Mouse (Mus musculus): ENCODE data around the gene Fbxo47. TPM values are rescaled to one million over a fixed set of nuclear protein-coding genes. Genes with fewer than 3 reads are reported as not detected.
"Not testable (repeated sequence)": the region's sequence is repeated elsewhere in the genome, so short reads cannot be mapped to it uniquely, and the experiment has no call there.

The Fbxo47 gene
- polyA plus RNA-seq, 1 experiment from 2014 or later: 0.35 TPM

GRCm38 (mm10) chr11:97840135-97840490, 43.8 kb downstream of the Fbxo47 start:
- Histone ChIP-seq H3K36me3 (ENCODE audit: control insufficient read depth, insufficient read depth, low read length) (no peaks in the 10 kb centered on the region; the same call in 1 of the 2 replicates), H3K27me3 (ENCODE audit: control insufficient read depth, insufficient read depth, low read length) (no peaks in the 10 kb centered on the region), H3K27ac (ENCODE audit: low read length) (no peak overlapping the region), H3K9me3 (replicated peaks; ENCODE audit: control insufficient read depth, low read length) (no peaks in the 10 kb centered on the region), H3K9ac (ENCODE audit: low read length) (peak overlapping the region; percentile 65; the same call in 1 of the 2 replicates), H3K4me1 (ENCODE audit: control insufficient read depth, insufficient read depth, low read length) (peaks cover 6% of the 10 kb centered on the region; the same call in 1 of the 2 replicates), H3K4me3 (replicated peaks; ENCODE audit: low read length) (no peak overlapping the region), H3K4me2 (ENCODE audit: low read depth, low read length) (peak overlapping the region; percentile 57)
- no peak for ATAC-seq (ENCODE audit: insufficient read depth, low FRiP score)
- WGBS: 64% methylated on average over 2 of the region's 2 CpGs

- H3K27me3 ChIP-seq (ENCODE audit: control insufficient read depth, insufficient read depth, low read length): no peaks in the 10 kb centered on the region
- H3K9ac ChIP-seq (ENCODE audit: low read length): peak overlapping the region; percentile 4; the same call in 1 of the 2 replicates
- H3K4me2 ChIP-seq (ENCODE audit: low read depth, low read length): no peak overlapping the region
- H3K4me1 ChIP-seq (ENCODE audit: control insufficient read depth, insufficient read depth, low read length): peaks cover 6% of the 10 kb centered on the region; the same call in 1 of the 2 replicates
- WGBS: 56% methylated on average over 11 of the region's 11 CpGs
- ATAC-seq (ENCODE audit: insufficient read depth, low FRiP score): no peak
- peaks cover 4% of the 10 kb centered on the region; the same call in 1 of the 2 replicates for H3K36me3 ChIP-seq (ENCODE audit: control insufficient read depth, insufficient read depth, low read length)
- H3K9me3 ChIP-seq (replicated peaks; ENCODE audit: control insufficient read depth, low read length): no peaks in the 10 kb centered on the region
- no peak overlapping the region for H3K4me3 ChIP-seq (replicated peaks; ENCODE audit: low read length)
- no peak overlapping the region for H3K27ac ChIP-seq (ENCODE audit: low read length)
Measured at GRCm38 (mm10) chr11:97839441-97840134, 44.4 kb downstream of the Fbxo47 start.

- WGBS: 43% methylated on average over 10 of the region's 10 CpGs
- ATAC-seq (ENCODE audit: insufficient read depth, low FRiP score): no peak
- H3K9me3 ChIP-seq (replicated peaks; ENCODE audit: control insufficient read depth, low read length): no peaks in the 10 kb centered on the region
Measured at GRCm38 (mm10) chr11:97838779-97839440, 45.0 kb downstream of the Fbxo47 start.

GRCm38 (mm10) chr11:97837641-97838149, 46.3 kb downstream of the Fbxo47 start:
- 75% methylated on average over 7 of the region's 7 CpGs for WGBS
- no peak overlapping the region for H3K9ac ChIP-seq (ENCODE audit: low read length)
- H3K4me1 ChIP-seq (ENCODE audit: control insufficient read depth, insufficient read depth, low read length): peaks cover 6% of the 10 kb centered on the region; the same call in 1 of the 2 replicates
- no peak overlapping the region for H3K4me2 ChIP-seq (ENCODE audit: low read depth, low read length)
- no peaks in the 10 kb centered on the region for H3K9me3 ChIP-seq (replicated peaks; ENCODE audit: control insufficient read depth, low read length)
- no peak for ATAC-seq (ENCODE audit: insufficient read depth, low FRiP score)
- H3K27ac ChIP-seq (ENCODE audit: low read length): no peak overlapping the region
- H3K27me3 ChIP-seq (ENCODE audit: control insufficient read depth, insufficient read depth, low read length): no peaks in the 10 kb centered on the region
- no peak overlapping the region for H3K4me3 ChIP-seq (replicated peaks; ENCODE audit: low read length)
- peaks cover 7% of the 10 kb centered on the region; the same call in 1 of the 2 replicates for H3K36me3 ChIP-seq (ENCODE audit: control insufficient read depth, insufficient read depth, low read length)

More at GRCm38 (mm10) chr11:97838779-97839440, 45.0 kb downstream of the Fbxo47 start:
- peaks cover 7% of the 10 kb centered on the region; the same call in 1 of the 2 replicates for H3K36me3 ChIP-seq (ENCODE audit: control insufficient read depth, insufficient read depth, low read length)
- no peak overlapping the region for H3K4me2 ChIP-seq (ENCODE audit: low read depth, low read length)
- peak overlapping the region; percentile 4; the same call in 1 of the 2 replicates for H3K9ac ChIP-seq (ENCODE audit: low read length)
- no peaks in the 10 kb centered on the region for H3K27me3 ChIP-seq (ENCODE audit: control insufficient read depth, insufficient read depth, low read length)
- H3K27ac ChIP-seq (ENCODE audit: low read length): no peak overlapping the region
- no peak overlapping the region for H3K4me3 ChIP-seq (replicated peaks; ENCODE audit: low read length)
- H3K4me1 ChIP-seq (ENCODE audit: control insufficient read depth, insufficient read depth, low read length): peaks cover 6% of the 10 kb centered on the region; the same call in 1 of the 2 replicates

GRCm38 (mm10) chr11:97837051-97837450, 46.9 kb downstream of the Fbxo47 start:
- 75% methylated on average over 9 of the region's 9 CpGs for WGBS
- H3K4me1 ChIP-seq (ENCODE audit: control insufficient read depth, insufficient read depth, low read length); H3K27ac ChIP-seq (ENCODE audit: low read length); H3K9me3 ChIP-seq (replicated peaks; ENCODE audit: control insufficient read depth, low read length); H3K4me3 ChIP-seq (replicated peaks; ENCODE audit: low read length); H3K27me3 ChIP-seq (ENCODE audit: control insufficient read depth, insufficient read depth, low read length); H3K4me2 ChIP-seq (ENCODE audit: low read depth, low read length); H3K36me3 ChIP-seq (ENCODE audit: control insufficient read depth, insufficient read depth, low read length); H3K9ac ChIP-seq (ENCODE audit: low read length): not testable (repeated sequence)
- ATAC-seq (ENCODE audit: insufficient read depth, low FRiP score): 0 out of 2 replicates have a peak, but pooled peaks have one; percentile 18

- Histone ChIP-seq H3K4me3 (replicated peaks; ENCODE audit: low read length) (no peak overlapping the region), H3K4me1 (ENCODE audit: control insufficient read depth, insufficient read depth, low read length) (peaks cover 6% of the 10 kb centered on the region; the same call in 1 of the 2 replicates), H3K36me3 (ENCODE audit: control insufficient read depth, insufficient read depth, low read length) (peaks cover 7% of the 10 kb centered on the region; the same call in 1 of the 2 replicates), H3K9me3 (replicated peaks; ENCODE audit: control insufficient read depth, low read length) (no peaks in the 10 kb centered on the region), H3K27ac (ENCODE audit: low read length) (no peak overlapping the region), H3K4me2 (ENCODE audit: low read depth, low read length) (no peak overlapping the region), H3K9ac (ENCODE audit: low read length) (no peak overlapping the region), H3K27me3 (ENCODE audit: control insufficient read depth, insufficient read depth, low read length) (no peaks in the 10 kb centered on the region)
- no peak for ATAC-seq (ENCODE audit: insufficient read depth, low FRiP score)
- 52% methylated on average over 8 of the region's 8 CpGs for WGBS
Measured at GRCm38 (mm10) chr11:97836541-97836940, 47.4 kb downstream of the Fbxo47 start.

- 83% methylated on average over 15 of the region's 15 CpGs for whole genome bisulfite sequencing
- no peak for ATAC-seq (ENCODE audit: insufficient read depth, low FRiP score)
Measured at GRCm38 (mm10) chr11:97833352-97833751, 50.6 kb downstream of the Fbxo47 start.

GRCm38 (mm10) chr11:97832001-97832400, 52.0 kb downstream of the Fbxo47 start:
- Histone ChIP-seq H3K9ac (ENCODE audit: low read length) (no peak overlapping the region), H3K27me3 (ENCODE audit: control insufficient read depth, insufficient read depth, low read length) (no peaks in the 10 kb centered on the region), H3K4me3 (replicated peaks; ENCODE audit: low read length) (no peak overlapping the region), H3K9me3 (replicated peaks; ENCODE audit: control insufficient read depth, low read length) (no peaks in the 10 kb centered on the region), H3K36me3 (ENCODE audit: control insufficient read depth, insufficient read depth, low read length) (peaks cover 7% of the 10 kb centered on the region; the same call in 1 of the 2 replicates), H3K4me1 (ENCODE audit: control insufficient read depth, insufficient read depth, low read length) (0 out of 2 replicates have a peak, but pooled peaks cover 3% of the 10 kb centered on the region), H3K27ac (ENCODE audit: low read length) (no peak overlapping the region), H3K4me2 (ENCODE audit: low read depth, low read length) (no peak overlapping the region)
- 77% methylated on average over 11 of the region's 11 CpGs for WGBS
- ATAC-seq (ENCODE audit: insufficient read depth, low FRiP score): no peak

More at GRCm38 (mm10) chr11:97833352-97833751, 50.6 kb downstream of the Fbxo47 start:
- Histone ChIP-seq H3K9ac (ENCODE audit: low read length) (no peak overlapping the region), H3K27ac (ENCODE audit: low read length) (no peak overlapping the region), H3K27me3 (ENCODE audit: control insufficient read depth, insufficient read depth, low read length) (no peaks in the 10 kb centered on the region), H3K36me3 (ENCODE audit: control insufficient read depth, insufficient read depth, low read length) (peaks cover 7% of the 10 kb centered on the region; the same call in 1 of the 2 replicates), H3K4me3 (replicated peaks; ENCODE audit: low read length) (no peak overlapping the region), H3K4me2 (ENCODE audit: low read depth, low read length) (no peak overlapping the region), H3K4me1 (ENCODE audit: control insufficient read depth, insufficient read depth, low read length) (0 out of 2 replicates have a peak, but pooled peaks cover 3% of the 10 kb centered on the region), H3K9me3 (replicated peaks; ENCODE audit: control insufficient read depth, low read length) (no peaks in the 10 kb centered on the region)

GRCm38 (mm10) chr11:97830501-97830900, 53.5 kb downstream of the Fbxo47 start:
- Histone ChIP-seq H3K9ac (ENCODE audit: low read length) (no peak overlapping the region), H3K4me1 (ENCODE audit: control insufficient read depth, insufficient read depth, low read length) (peaks cover 9% of the 10 kb centered on the region; the same call in 1 of the 2 replicates), H3K27ac (ENCODE audit: low read length) (no peak overlapping the region), H3K4me3 (replicated peaks; ENCODE audit: low read length) (no peak overlapping the region), H3K27me3 (ENCODE audit: control insufficient read depth, insufficient read depth, low read length) (no peaks in the 10 kb centered on the region), H3K9me3 (replicated peaks; ENCODE audit: control insufficient read depth, low read length) (no peaks in the 10 kb centered on the region), H3K36me3 (ENCODE audit: control insufficient read depth, insufficient read depth, low read length) (peaks cover 14% of the 10 kb centered on the region), H3K4me2 (ENCODE audit: low read depth, low read length) (no peak overlapping the region)
- no peak for ATAC-seq (ENCODE audit: insufficient read depth, low FRiP score)
- 67% methylated on average over 6 of the region's 6 CpGs for WGBS

All from stomach, embryonic 16.5 days (tissue).